Mouse (Mus musculus) brain, adult 2 months (tissue): ENCODE measurements around the gene Gm13277.
"Not testable (repeated sequence)": the region's sequence is repeated elsewhere in the genome, so short reads cannot be mapped to it uniquely, and the experiment has no call there.

ENCODE experiments used
- DNase-seq: peaks from one replicate; pipeline ENCODE4 v3.0.0; 2011; ENCODE audit warnings: low read depth, low spot score

Gene Gm13277

DNA sequence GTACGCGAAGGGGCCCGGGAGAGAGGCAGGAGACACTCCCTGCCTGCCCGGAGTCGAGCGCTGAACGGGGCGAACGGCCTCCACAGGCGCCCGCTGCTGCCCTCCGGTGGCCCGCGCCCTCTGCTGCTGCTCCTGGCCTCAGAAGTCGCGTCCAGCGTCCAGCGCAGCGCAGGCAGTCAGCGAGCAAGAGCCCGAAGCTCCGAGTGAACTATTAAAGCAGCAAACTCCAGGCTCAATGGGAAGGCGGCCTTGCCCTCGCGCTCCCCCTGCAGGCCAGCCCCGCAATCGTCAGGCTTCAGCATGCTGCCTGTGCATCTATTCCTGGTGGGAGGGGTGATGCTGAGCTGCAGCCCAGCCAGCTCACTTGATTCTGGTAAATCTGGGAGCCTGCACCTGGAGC lies 3.0 kb upstream of the Gm13277 start, which contains the start of gene Gm13276:
TSS of gene Gm13276 (plus strand) at position 301 of the 400 bp plus-strand sequence.
- not testable (repeated sequence) for DNase-seq

DNA sequence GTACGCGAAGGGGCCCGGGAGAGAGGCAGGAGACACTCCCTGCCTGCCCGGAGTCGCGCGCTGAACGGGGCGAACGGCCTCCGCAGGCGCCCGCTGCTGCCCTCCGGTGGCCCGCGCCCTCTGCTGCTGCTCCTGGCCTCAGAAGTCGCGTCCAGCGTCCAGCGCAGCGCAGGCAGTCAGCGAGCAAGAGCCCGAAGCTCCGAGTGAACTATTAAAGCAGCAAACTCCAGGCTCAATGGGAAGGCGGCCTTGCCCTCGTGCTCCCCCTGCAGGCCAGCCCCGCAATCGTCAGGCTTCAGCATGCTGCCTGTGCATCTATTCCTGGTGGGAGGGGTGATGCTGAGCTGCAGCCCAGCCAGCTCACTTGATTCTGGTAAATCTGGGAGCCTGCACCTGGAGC lies 2.8 kb downstream of the Gm13277 start, which contains the start of gene Gm13278:
TSS of gene Gm13278 (plus strand) at position 301 of the 400 bp plus-strand sequence.
- not testable (repeated sequence) for DNase-seq

DNA sequence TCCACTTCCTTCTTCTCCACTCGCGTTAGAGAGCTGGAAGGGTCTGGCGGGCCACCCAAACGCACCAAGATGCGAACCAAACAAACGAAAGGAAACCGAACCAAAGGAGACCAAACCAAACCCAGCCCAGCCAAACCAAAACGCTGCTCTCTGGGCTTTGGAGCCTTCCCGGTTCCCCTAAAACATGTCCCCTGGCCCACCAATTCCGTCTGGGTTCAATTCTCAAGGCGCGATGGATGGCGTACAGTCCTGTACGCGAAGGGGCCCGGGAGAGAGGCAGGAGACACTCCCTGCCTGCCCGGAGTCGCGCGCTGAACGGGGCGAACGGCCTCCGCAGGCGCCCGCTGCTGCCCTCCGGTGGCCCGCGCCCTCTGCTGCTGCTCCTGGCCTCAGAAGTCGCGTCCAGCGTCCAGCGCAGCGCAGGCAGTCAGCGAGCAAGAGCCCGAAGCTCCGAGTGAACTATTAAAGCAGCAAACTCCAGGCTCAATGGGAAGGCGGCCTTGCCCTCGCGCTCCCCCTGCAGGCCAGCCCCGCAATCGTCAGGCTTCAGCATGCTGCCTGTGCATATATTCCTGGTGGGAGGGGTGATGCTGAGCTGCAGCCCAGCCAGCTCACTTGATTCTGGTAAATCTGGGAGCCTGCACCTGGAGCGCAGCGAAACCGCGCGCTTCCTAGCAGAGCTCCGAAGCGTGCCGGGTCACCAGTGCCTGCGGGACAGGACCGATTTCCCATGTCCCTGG lies 5.7 kb downstream of the Gm13277 start, which contains the start of gene Gm13275:
TSS of gene Gm13275 (plus strand) at position 552 of the 740 bp plus-strand sequence.
- DNase-seq = not testable (repeated sequence)

DNA sequence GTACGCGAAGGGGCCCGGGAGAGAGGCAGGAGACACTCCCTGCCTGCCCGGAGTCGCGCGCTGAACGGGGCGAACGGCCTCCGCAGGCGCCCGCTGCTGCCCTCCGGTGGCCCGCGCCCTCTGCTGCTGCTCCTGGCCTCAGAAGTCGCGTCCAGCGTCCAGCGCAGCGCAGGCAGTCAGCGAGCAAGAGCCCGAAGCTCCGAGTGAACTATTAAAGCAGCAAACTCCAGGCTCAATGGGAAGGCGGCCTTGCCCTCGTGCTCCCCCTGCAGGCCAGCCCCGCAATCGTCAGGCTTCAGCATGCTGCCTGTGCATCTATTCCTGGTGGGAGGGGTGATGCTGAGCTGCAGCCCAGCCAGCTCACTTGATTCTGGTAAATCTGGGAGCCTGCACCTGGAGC lies 8.7 kb downstream of the Gm13277 start, which contains the start of gene Gm13279:
TSS of gene Gm13279 (plus strand) at position 301 of the 400 bp plus-strand sequence.
- not testable (repeated sequence) for DNase-seq

DNA sequence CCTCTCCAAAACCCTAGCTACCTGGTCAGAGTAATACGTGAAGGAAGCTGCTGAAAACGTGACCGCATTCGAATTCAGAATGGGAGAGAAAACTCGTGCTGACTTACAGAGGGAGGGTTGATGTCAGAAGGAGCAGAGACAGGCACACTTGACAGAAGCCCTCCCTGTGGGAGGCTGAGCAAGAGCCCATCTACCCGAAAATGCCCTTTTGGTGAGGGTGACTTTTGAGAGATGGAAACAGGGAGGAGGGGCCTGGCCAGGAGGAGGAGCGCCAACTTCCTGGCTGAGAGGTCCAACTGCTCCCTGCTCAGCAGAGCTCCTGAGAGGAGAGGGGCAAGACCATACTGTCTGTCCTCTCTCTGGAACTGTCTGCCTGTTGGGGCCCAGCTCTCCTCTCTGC lies 10.9 kb downstream of the Gm13277 start, which contains the start of gene Gm13285:
TSS of gene Gm13285 (plus strand) at position 301 of the 400 bp plus-strand sequence.
- DNase-seq = not testable (repeated sequence)

DNA sequence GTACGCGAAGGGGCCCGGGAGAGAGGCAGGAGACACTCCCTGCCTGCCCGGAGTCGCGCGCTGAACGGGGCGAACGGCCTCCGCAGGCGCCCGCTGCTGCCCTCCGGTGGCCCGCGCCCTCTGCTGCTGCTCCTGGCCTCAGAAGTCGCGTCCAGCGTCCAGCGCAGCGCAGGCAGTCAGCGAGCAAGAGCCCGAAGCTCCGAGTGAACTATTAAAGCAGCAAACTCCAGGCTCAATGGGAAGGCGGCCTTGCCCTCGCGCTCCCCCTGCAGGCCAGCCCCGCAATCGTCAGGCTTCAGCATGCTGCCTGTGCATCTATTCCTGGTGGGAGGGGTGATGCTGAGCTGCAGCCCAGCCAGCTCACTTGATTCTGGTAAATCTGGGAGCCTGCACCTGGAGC lies 14.5 kb downstream of the Gm13277 start, which contains the start of gene Gm13287:
TSS of gene Gm13287 (plus strand) at position 301 of the 400 bp plus-strand sequence.
- DNase-seq = not testable (repeated sequence)

DNA sequence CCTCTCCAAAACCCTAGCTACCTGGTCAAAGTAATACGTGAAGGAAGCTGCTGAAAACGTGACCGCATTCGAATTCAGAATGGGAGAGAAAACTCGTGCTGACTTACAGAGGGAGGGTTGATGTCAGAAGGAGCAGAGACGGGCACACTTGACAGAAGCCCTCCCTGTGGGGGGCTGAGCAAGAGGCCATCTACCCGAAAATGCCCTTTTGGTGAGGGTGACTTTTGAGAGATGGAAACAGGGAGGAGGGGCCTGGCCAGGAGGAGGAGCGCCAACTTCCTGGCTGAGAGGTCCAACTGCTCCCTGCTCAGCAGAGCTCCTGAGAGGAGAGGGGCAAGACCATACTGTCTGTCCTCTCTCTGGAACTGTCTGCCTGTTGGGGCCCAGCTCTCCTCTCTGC lies 16.8 kb downstream of the Gm13277 start, which contains the start of gene Gm13288:
TSS of gene Gm13288 (plus strand) at position 301 of the 400 bp plus-strand sequence.
- DNase-seq = not testable (repeated sequence)

DNA sequence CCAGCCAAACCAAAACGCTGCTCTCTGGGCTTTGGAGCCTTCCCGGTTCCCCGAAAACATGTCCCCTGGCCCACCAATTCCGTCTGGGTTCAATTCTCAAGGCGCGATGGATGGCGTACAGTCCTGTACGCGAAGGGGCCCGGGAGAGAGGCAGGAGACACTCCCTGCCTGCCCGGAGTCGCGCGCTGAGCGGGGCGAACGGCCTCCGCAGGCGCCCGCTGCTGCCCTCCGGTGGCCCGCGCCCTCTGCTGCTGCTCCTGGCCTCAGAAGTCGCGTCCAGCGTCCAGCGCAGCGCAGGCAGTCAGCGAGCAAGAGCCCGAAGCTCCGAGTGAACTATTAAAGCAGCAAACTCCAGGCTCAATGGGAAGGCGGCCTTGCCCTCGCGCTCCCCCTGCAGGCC lies 17.3 kb downstream of the Gm13277 start:
- DNase-seq = not testable (repeated sequence)

DNA sequence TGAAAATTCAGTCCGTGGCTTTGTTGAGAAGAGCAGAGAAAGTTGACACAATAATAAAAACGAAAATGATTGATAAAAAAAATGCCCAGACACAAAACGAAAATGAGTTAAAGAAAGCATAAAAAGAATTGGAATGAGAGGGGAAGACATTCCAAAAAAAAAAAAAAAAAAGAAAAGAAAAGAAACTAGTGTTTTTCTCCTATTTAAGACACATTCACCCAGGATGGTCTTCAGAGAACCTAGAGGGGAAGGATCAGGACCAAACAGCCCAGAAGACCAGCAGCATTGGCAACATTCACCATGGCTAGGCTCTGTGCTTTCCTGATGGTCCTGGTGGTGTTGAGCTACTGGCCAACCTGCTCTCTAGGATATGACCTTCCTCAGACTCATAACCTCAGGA lies 27.5 kb downstream of the Gm13277 start, which contains the start of gene Ifna7:
TSS of gene Ifna7 (plus strand) at position 301 of the 400 bp plus-strand sequence.
- no peak for DNase-seq

DNA sequence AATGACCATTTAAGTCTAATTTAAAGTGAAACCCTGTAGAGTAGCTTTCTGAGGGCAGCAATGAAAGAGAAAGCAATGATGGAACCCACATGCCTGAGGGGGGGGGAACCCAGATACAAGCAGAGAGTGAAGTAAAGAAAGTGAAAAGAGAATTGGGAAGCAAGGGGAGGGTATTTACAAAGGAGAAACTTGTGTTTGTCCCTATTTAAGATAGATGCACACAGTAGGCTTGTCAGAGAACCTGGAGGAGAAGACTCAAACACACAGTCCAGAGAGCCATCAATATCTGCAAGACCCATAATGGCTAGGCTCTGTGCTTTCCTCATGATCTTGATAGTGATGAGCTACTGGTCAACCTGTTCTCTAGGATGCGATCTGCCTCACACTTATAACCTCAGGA lies 31.2 kb downstream of the Gm13277 start, which contains the start of gene Ifna11:
TSS of gene Ifna11 (plus strand) at position 301 of the 400 bp plus-strand sequence.
- no peak for DNase-seq

DNA sequence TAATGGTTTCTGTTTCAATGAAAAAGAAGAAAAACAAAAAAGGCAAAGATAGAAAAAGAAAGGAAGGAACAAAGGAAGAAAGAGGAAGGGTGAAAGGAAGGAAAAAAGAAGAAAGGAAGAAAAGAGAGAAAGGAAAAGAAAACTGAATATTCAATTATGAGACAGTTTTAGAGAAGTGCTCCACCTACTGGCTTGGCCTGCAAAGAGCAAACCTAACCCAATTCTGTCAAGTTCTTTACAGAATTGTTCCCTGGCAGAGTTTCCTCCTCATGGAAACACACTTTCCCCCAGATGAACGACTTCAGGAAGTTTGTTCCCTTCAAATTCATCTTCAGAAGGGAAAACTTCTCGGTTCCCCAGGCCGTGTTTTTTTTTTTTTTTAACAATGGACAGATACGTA lies 34.6 kb downstream of the Gm13277 start:
- DNase-seq = peak; percentile 31

DNA sequence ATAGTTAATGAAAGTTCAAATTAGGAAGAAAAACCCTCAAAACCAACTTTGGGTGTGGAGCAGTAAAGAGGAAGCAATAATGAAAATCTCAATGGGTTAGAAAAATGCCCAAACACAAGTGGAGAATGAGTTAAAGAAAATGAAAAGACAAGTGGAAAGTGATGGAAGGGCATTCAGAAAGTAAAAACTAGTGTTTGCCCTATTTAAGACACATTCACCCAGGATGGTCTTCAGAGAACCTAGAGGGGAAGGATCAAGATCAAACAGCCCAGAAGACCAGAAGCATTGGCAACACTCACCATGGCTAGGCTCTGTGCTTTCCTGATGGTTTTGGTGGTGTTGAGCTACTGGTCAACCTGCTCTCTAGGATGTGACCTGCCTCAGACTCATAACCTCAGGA lies 38.7 kb downstream of the Gm13277 start, which contains the start of gene Ifna6:
TSS of gene Ifna6 (plus strand) at position 301 of the 400 bp plus-strand sequence.
- DNase-seq = not testable (repeated sequence)

DNA sequence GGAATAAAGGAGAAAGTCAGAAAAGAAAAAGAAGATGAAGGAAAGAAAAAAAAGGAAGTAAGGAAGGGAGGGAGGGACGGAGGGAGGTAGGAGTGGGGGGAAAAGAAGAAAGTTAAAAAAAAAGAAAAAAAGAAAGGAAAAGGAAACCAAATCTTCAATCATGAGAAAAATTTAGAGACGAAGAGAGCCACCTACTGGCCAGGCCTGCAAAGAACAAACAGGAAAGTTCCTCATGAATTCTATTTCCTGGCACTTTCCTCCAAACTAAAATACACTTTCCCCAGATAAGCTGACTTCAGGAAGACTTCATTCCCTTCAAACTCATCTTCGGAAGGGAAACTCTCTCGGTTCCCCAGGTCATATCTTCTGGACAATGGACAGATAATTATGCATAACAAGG lies 42.1 kb downstream of the Gm13277 start:
- peak; percentile 35 for DNase-seq

DNA sequence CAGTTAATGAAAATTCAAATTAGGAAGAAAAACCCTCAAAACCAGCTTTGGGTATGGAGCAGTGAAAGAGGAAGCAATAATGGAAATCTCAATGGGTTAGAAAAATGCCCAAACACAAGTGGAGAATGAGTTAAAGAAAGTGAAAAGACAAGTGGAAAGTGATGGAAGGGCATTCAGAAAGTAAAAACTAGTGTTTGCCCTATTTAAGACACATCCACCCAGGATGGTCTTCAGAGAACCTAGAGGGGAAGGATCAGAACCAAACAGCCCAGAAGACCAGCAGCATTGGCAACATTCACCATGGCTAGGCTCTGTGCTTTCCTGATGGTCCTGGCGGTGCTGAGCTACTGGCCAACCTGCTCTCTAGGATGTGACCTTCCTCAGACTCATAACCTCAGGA lies 46.8 kb downstream of the Gm13277 start, which contains the start of gene Ifna5:
TSS of gene Ifna5 (plus strand) at position 301 of the 400 bp plus-strand sequence.
- DNase-seq = not testable (repeated sequence)
